Mouse (Mus musculus) skeletal muscle tissue, postnatal 0 days (tissue): ENCODE data around the gene Gm13084. TPM values are rescaled to one million over a fixed set of nuclear protein-coding genes. Genes with fewer than 3 reads are reported as not detected.

Source experiments
- polyA plus RNA-seq: library from polyadenylated mRNA; unstranded; fragments of >200 nt; fragmentation: Nextera tagmentation; extraction: Ambion mirVana; gene quantifications from 2 replicates; pipeline ENCODE4 v1.2.1, GENCODE M21; 2015

Gene Gm13084
- not detected in 2 replicates for polyA plus RNA-seq

DNA sequence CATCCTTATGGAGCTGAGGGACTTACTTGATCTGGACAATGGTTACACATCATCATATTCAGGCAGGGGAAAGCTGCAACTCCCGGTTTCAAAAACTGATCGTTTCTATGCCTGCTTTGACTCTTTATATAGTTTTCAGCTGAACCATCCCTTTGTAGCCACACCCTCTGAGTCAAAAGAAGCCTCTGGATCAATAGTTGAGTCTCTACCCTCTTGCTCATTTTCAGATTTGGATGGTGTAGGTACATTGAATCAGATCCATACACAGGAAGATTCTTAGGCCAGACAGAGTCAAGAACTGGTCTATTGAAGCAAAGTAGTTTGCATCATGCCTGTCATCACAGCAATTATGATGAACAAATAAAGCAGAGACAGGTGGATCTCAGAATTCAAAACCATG lies at the start of gene Gm13084:
Gene Gm13084, minus strand, starts transcription at position 101 of the 400 bp plus-strand sequence.

DNA sequence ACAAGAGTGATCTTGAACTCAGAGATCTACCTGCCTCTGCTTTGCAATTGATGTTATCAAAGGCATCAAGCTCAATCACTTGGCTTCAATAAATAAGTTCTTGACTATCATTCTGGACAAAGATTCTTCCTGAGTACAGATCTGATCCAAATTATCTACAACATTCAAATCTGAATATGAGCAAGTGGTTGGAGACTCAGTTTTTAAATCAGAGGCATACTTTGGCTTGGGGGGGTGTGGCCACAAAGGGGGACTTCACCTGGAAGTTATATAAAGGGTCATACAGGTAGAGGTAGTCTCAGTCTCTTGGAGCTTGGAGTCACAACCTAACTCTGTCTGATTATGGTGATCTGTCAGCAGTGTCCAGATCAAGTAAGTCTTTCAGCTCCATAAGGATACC lies 30.3 kb upstream of the Gm13084 start, which contains the start of gene Gm13103:
Gene Gm13103, plus strand, starts transcription at position 301 of the 400 bp plus-strand sequence.

DNA sequence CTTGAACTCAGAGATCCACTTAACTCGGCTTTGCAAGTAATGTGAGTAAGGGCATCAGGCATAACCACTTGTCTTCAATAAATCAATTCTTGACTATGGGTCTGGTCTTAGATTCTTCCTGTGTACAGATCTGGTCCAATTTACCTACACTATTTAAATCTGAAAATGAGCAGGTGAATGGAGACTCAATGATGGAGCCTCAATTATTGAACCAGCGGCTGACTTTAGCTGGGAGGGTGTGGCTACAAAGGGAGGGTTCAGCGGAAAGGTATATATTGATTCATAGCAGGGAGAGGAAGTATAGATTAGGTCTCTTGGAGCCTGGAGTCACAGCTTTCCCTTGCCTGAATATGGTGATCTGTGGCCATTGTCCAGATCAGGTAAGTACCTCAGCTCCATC lies 26.8 kb downstream of the Gm13084 start, which contains the start of gene Gm13023:
Gene Gm13023, plus strand, starts transcription at position 301 of the 400 bp plus-strand sequence.

Other genes starting within 250 kb of the Gm13084 start
- not detected in 2 replicates for gene Gm13083, start 201.1 kb downstream of the Gm13084 start, polyA plus RNA-seq
- not detected in 2 replicates for gene Gm13088, start 158.8 kb downstream of the Gm13084 start, polyA plus RNA-seq
- not detected in 2 replicates for gene Gm13089, start 113.4 kb downstream of the Gm13084 start, polyA plus RNA-seq
- not detected in 2 replicates for gene Gm13078, start 96.6 kb downstream of the Gm13084 start, polyA plus RNA-seq
- not detected in 2 replicates for gene Gm13023, start 26.7 kb downstream of the Gm13084 start, polyA plus RNA-seq
- gene Gm13103, start 30.4 kb upstream of the Gm13084 start, polyA plus RNA-seq, result not detected in 2 replicates
- not detected in 2 replicates for gene Pramef6, start 84.3 kb upstream of the Gm13084 start, polyA plus RNA-seq
- gene Pramef25, start 134.9 kb upstream of the Gm13084 start, polyA plus RNA-seq, result not detected in 2 replicates
- gene Gm13101, start 150.9 kb upstream of the Gm13084 start, polyA plus RNA-seq, result not detected in 2 replicates
- gene Pramef17, start 178.3 kb upstream of the Gm13084 start, polyA plus RNA-seq, result not detected in 2 replicates
- gene Pramel4, start 243.0 kb upstream of the Gm13084 start, polyA plus RNA-seq, result not detected in 2 replicates